Mouse (Mus musculus) kidney, embryonic 16.5 days (tissue): ENCODE data around the gene Cib1. TPM values are rescaled to one million over a fixed set of nuclear protein-coding genes. Genes with fewer than 3 reads are reported as not detected.

ENCODE experiments used
- ATAC-seq: fragments of 200-750 bp; cut with Nextera tagmentation; 2 replicates; pipeline ENCODE4 v1.8.0; 2017; ENCODE audit warnings: moderate TSS enrichment; ENCODE audit not compliant: low FRiP score, low TSS enrichment
- H3K27ac ChIP-seq: fragments of 300-500 bp; sonication (generic); 2 replicates; pipeline ENCODE4 v1.5.1; 2014; ENCODE audit warnings: low read length
- H3K27me3 ChIP-seq: fragments of 300-500 bp; sonication (generic); 2 replicates; pipeline ENCODE4 v1.6.1; 2014; ENCODE audit warnings: low read length, control low read depth, mixed read lengths; ENCODE audit not compliant: insufficient read depth
- H3K36me3 ChIP-seq: fragments of 300-500 bp; sonication (generic); 2 replicates; pipeline ENCODE4 v1.6.1; 2014; ENCODE audit warnings: low read length, control low read depth, mixed read lengths; ENCODE audit not compliant: insufficient read depth
- H3K4me1 ChIP-seq: fragments of 300-500 bp; sonication (generic); 2 replicates; pipeline ENCODE4 v1.6.1; 2014; ENCODE audit warnings: low read length, control low read depth, mixed read lengths; ENCODE audit not compliant: insufficient read depth
- H3K4me2 ChIP-seq: fragments of 300-500 bp; sonication (generic); replicated peaks from 2 replicates; pipeline ENCODE4 v1.6.1; 2014; ENCODE audit warnings: low read depth, low read length
- H3K4me3 ChIP-seq: fragments of 300-500 bp; sonication (generic); 2 replicates; pipeline ENCODE4 v1.5.1; 2014; ENCODE audit warnings: mild to moderate bottlenecking, low read length
- H3K9ac ChIP-seq: fragments of 300-500 bp; sonication (generic); replicated peaks from 2 replicates; pipeline ENCODE4 v1.6.1; 2014; ENCODE audit warnings: low read length
- H3K9me3 ChIP-seq: fragments of 300-500 bp; sonication (generic); 2 replicates; pipeline ENCODE4 v1.6.1; 2016; ENCODE audit warnings: low read length, control low read depth
- WGBS: fragments of 180-500 bp; shearing (Covaris S2); extraction: QIAGEN DNeasy Blood & Tissue Kit; methylation state at CpG from one replicate; pipeline ENCODE4 v1.1.7; 2014; 5-methylcytosine and 5-hydroxymethylcytosine counted together
- polyA plus RNA-seq: library from polyadenylated mRNA; unstranded; fragments of >200 nt; fragmentation: Nextera tagmentation; extraction: Ambion mirVana; gene quantifications from 2 replicates; pipeline ENCODE4 v1.2.1, GENCODE M21; 2015

Gene Cib1
- 131 and 144 TPM in 2 replicates for polyA plus RNA-seq

GRCm38 (mm10) chr7:80232489-80233029, at the start of gene Cib1, which contains the start of gene Gdpgp1:
Gene Cib1, minus strand, starts transcription at chr7:80232813.
Gene Gdpgp1, plus strand, starts transcription at chr7:80232865.
- Histone ChIP-seq H3K27ac (peak within 1 kb of the TSS; percentile 81), H3K4me3 (peak within 1 kb of the TSS; percentile 70), H3K27me3 (no peaks in the 10 kb centered on the region), H3K4me1 (peaks cover 30% of the 10 kb centered on the region), H3K9me3 (no peaks in the 10 kb centered on the region), H3K4me2 (peak within 1 kb of the TSS; percentile 74), H3K9ac (peak within 1 kb of the TSS; percentile 73), H3K36me3 (no peaks in the 10 kb centered on the region; the same call in 1 of the 2 replicates)
- WGBS = under 1% methylated on average over 55 of the region's 56 CpGs
- ATAC-seq = peak; percentile 100

GRCm38 (mm10) chr7:80281646-80282045, 49.0 kb upstream of the Cib1 start:
- Histone ChIP-seq H3K9ac (no peak overlapping the region), H3K36me3 (peaks cover 49% of the 10 kb centered on the region), H3K4me2 (no peak overlapping the region), H3K9me3 (no peaks in the 10 kb centered on the region), H3K27ac (no peak overlapping the region), H3K4me1 (no peaks in the 10 kb centered on the region), H3K4me3 (no peak overlapping the region), H3K27me3 (no peaks in the 10 kb centered on the region)
- ATAC-seq = no peak
- 88% methylated on average over 3 of the region's 3 CpGs for WGBS

GRCm38 (mm10) chr7:80280998-80281397, 48.4 kb upstream of the Cib1 start:
- H3K27me3 ChIP-seq = no peaks in the 10 kb centered on the region
- H3K4me3 ChIP-seq = no peak overlapping the region
- no peak for ATAC-seq
- H3K9me3 ChIP-seq = no peaks in the 10 kb centered on the region
- WGBS = 92% methylated on average over 2 of the region's 2 CpGs
- H3K4me1 ChIP-seq = no peaks in the 10 kb centered on the region
- no peak overlapping the region for H3K4me2 ChIP-seq
- no peak overlapping the region for H3K9ac ChIP-seq
- no peak overlapping the region for H3K27ac ChIP-seq
- H3K36me3 ChIP-seq = peaks cover 54% of the 10 kb centered on the region

- 75% methylated on average over 10 of the region's 10 CpGs for whole genome bisulfite sequencing
- Histone ChIP-seq H3K9ac (no peak overlapping the region), H3K9me3 (peaks cover 3% of the 10 kb centered on the region; the same call in 1 of the 2 replicates), H3K4me2 (no peak overlapping the region), H3K36me3 (peaks cover 52% of the 10 kb centered on the region), H3K27ac (no peak overlapping the region), H3K27me3 (no peaks in the 10 kb centered on the region), H3K4me1 (no peaks in the 10 kb centered on the region), H3K4me3 (no peak overlapping the region)
- no peak for ATAC-seq
Measured at GRCm38 (mm10) chr7:80280032-80280431, 47.4 kb upstream of the Cib1 start.

- Histone ChIP-seq H3K27me3 (no peaks in the 10 kb centered on the region), H3K4me3 (no peak overlapping the region), H3K4me1 (no peaks in the 10 kb centered on the region), H3K27ac (no peak overlapping the region), H3K36me3 (peaks cover 49% of the 10 kb centered on the region), H3K4me2 (no peak overlapping the region), H3K9ac (no peak overlapping the region), H3K9me3 (peaks cover 13% of the 10 kb centered on the region)
- no peak for ATAC-seq
- WGBS = 95% methylated on average over 4 of the region's 4 CpGs
Measured at GRCm38 (mm10) chr7:80276374-80276773, 43.8 kb upstream of the Cib1 start.

GRCm38 (mm10) chr7:80273456-80273855, 40.8 kb upstream of the Cib1 start:
- Histone ChIP-seq H3K36me3 (peaks cover 33% of the 10 kb centered on the region), H3K27ac (no peak overlapping the region), H3K4me3 (no peak overlapping the region), H3K9ac (no peak overlapping the region), H3K9me3 (peaks cover 13% of the 10 kb centered on the region), H3K4me2 (no peak overlapping the region), H3K27me3 (no peaks in the 10 kb centered on the region), H3K4me1 (peaks cover 12% of the 10 kb centered on the region)
- 95% methylated on average over 2 of the region's 2 CpGs for WGBS
- ATAC-seq = no peak

GRCm38 (mm10) chr7:80269751-80270255, 37.2 kb upstream of the Cib1 start:
- Histone ChIP-seq H3K36me3 (peaks cover 32% of the 10 kb centered on the region), H3K9ac (peak overlapping the region; percentile 82), H3K27me3 (no peaks in the 10 kb centered on the region), H3K4me3 (peak overlapping the region; percentile 80), H3K27ac (peak overlapping the region; percentile 50), H3K9me3 (peaks cover 8% of the 10 kb centered on the region), H3K4me2 (peak overlapping the region; percentile 86), H3K4me1 (peaks cover 12% of the 10 kb centered on the region)
- under 1% methylated on average over 23 of the region's 23 CpGs for WGBS
- ATAC-seq = peak; percentile 46; the same call in 1 of the 2 replicates

GRCm38 (mm10) chr7:80268897-80269750, 36.5 kb upstream of the Cib1 start, which contains the start of gene Vps33b:
Gene Vps33b, plus strand, starts transcription at chr7:80269649.
- H3K9me3 ChIP-seq = peaks cover 1% of the 10 kb centered on the region
- peaks cover 12% of the 10 kb centered on the region for H3K4me1 ChIP-seq
- peak within 1 kb of the TSS; percentile 71 for H3K27ac ChIP-seq
- H3K4me3 ChIP-seq = peak within 1 kb of the TSS; percentile 80
- WGBS = 4% methylated on average over 21 of the region's 21 CpGs
- peak; percentile 96 for ATAC-seq
- no peaks in the 10 kb centered on the region for H3K27me3 ChIP-seq
- peak within 1 kb of the TSS; percentile 86 for H3K4me2 ChIP-seq
- H3K9ac ChIP-seq = peak within 1 kb of the TSS; percentile 82
- peaks cover 32% of the 10 kb centered on the region for H3K36me3 ChIP-seq

- Histone ChIP-seq H3K4me1 (peaks cover 12% of the 10 kb centered on the region), H3K9ac (no peak overlapping the region), H3K4me2 (no peak overlapping the region), H3K27me3 (no peaks in the 10 kb centered on the region), H3K4me3 (no peak overlapping the region), H3K36me3 (peaks cover 25% of the 10 kb centered on the region), H3K27ac (no peak overlapping the region), H3K9me3 (no peaks in the 10 kb centered on the region)
- 77% methylated on average over 1 of the region's 1 CpGs for WGBS
- ATAC-seq = no peak
Measured at GRCm38 (mm10) chr7:80267764-80268163, 35.2 kb upstream of the Cib1 start.
